Mouse (Mus musculus) bone marrow macrophage, adult 2 months (primary cell): ENCODE measurements around the gene Odam. TPM values are rescaled to one million over a fixed set of nuclear protein-coding genes. Genes with fewer than 3 reads are reported as not detected.

Experiments
- H3K27ac ChIP-seq: 2 replicates; pipeline ENCODE4 v1.5.1; 2012; ENCODE audit warnings: low read depth, low read length; ENCODE audit not compliant: insufficient read depth
- H3K4me1 ChIP-seq: 2 replicates; pipeline ENCODE4 v1.6.1; 2012; ENCODE audit warnings: low read length; ENCODE audit not compliant: control insufficient read depth, insufficient read depth
- H3K4me3 ChIP-seq: 2 replicates; pipeline ENCODE4 v1.5.1; 2012; ENCODE audit warnings: mild to moderate bottlenecking, low read length, moderate library complexity; ENCODE audit not compliant: insufficient read depth
- CTCF ChIP-seq: IDR thresholded peaks from 2 replicates; pipeline ENCODE4 v1.5.1; 2012; ENCODE audit warnings: low read depth, mild to moderate bottlenecking, low read length, moderate library complexity
- POLR2A ChIP-seq: IDR thresholded peaks from 2 replicates; pipeline ENCODE4 v1.6.1; 2012; ENCODE audit warnings: mild to moderate bottlenecking, low read depth, low read length, borderline replicate concordance
- polyA plus RNA-seq: library from polyadenylated mRNA; stranded (reverse); fragments of >200 nt; gene quantifications from 2 replicates; pipeline ENCODE4 v1.2.4, GENCODE M21; 2012; ENCODE audit not compliant: missing spikeins, insufficient read depth, insufficient read length

The Odam gene
- polyA plus RNA-seq, result not detected in 2 replicates

DNA sequence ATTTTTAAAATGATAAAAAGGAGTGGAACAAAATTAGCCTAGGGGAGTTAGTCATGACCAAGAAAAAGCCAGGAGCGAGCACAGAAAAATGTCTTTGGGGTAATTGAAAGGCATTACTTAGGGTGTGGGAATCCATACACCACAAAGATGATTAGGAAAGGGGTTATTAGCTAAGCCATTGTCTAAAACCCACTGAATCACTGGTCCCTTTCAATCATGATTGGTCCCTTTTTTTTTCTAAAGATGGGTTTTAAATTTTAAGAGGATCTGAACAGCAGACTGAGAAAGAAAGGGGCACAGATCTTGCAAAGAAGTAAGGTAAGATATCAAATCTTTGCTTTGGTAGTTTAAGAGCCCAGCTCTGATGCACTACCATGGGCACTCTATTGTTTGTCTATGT, at the start of gene Odam:
Odam (plus strand) TSS at position 301 of the 400 bp plus-strand sequence.
- H3K4me1 ChIP-seq, result no peaks in the 10 kb centered on the region

DNA sequence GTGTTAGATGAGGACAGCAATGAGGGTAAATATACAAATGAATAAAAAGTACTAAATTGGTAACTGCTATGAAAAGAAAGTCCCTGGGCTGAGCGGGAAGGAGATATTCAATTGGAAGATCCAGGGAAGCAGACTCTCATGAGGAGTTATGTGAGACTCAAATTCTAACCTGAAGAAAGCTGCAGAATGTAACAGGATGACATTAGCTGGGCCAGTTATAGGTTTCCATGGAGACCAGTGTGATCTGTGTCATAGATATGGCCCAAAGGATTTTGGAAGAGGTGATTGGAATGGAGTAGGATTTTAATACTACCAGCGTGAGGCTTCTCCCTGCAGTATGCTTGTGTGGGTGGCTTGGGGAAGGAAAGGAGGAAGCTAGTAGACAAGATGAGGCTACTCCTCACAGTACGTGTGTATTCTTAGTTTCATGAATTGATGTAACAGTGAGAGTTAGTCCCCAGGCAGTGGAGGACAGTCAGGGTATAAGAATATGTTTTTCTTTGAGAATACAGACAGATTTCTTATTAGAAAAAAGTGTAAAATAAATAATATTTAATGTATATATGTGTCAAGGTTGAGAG, 29.6 kb upstream of the Odam start:
- no peak overlapping the region for H3K27ac ChIP-seq
- no peak for TF ChIP-seq CTCF
- no peak for TF ChIP-seq POLR2A
- no peak overlapping the region for H3K4me3 ChIP-seq
- H3K4me1 ChIP-seq, result no peaks in the 10 kb centered on the region

More for the DNA sequence above, at the start of gene Odam:
- no peak within 1 kb of the TSS for H3K27ac ChIP-seq
- no peak within 1 kb of the TSS for H3K4me3 ChIP-seq
- TF ChIP-seq CTCF (no peak), POLR2A (no peak)

DNA sequence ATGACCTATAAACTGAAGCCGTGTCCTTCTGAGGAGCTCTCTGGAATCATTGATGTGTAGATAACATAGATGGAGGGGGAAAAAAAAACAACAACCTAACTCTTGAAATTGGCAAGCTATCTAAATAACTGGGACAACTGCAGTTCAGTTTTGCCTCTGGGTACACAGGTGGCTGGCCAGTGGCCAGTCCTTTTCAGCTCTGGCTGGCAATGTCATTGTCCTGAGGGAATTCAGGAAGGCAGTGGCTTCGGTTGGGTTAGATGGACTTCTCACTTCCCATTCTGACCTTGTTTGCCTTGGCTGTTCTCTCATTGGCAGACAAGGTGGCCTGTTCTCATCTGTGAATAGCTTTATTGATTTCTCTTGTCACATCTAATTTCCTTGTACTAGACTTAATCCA, 14.7 kb upstream of the Odam start:
- Histone ChIP-seq H3K27ac (no peak overlapping the region), H3K4me1 (no peaks in the 10 kb centered on the region), H3K4me3 (no peak overlapping the region)
- TF ChIP-seq CTCF, result no peak
- TF ChIP-seq POLR2A, result no peak

DNA sequence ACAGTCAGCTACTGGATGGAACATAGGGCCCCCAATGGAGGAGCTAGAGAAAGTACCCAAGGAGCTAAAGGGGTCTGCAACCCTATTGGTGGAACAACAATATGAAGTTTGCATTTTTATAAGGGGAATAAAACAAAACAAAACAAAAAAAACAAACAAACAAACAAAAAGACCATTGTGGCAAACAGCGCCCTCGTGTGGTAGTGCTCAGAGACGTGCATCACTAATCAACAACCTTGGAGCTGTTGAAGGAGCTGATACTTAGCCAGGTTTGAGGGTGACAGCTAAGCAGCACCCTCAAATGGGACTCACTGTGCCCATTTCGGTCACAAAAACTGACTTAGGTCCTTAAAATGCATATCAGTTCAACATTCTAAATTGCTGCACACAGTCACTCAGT, 13.4 kb upstream of the Odam start:
- Histone ChIP-seq H3K4me3 (no peak overlapping the region), H3K4me1 (no peaks in the 10 kb centered on the region), H3K27ac (no peak overlapping the region)
- TF ChIP-seq POLR2A (no peak), CTCF (no peak)

DNA sequence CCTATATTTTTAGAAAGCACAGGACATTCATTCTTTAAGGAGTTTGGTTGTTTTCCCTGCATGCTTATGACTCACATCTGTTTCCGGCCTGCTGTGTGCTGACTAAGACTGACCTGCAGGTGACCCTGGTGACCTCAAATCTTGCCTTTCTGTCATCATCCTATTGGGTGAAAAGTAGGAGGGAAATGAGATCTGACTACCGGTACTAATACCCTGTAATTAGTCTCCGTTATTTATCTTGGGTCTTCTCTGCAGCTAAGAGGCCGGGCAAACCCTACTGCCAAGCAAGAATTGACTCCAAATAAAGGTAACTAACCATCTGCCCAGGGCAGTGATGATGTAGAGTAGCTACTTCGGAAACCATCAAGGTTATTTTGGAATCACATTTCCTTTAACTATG, 40.5 kb downstream of the Odam start, which contains the start of gene Csn3:
Csn3 (plus strand) TSS at position 208 of the 400 bp plus-strand sequence.
- no peaks in the 10 kb centered on the region for H3K4me1 ChIP-seq
- H3K27ac ChIP-seq, result no peak within 1 kb of the TSS
- TF ChIP-seq POLR2A (no peak), CTCF (no peak)
- H3K4me3 ChIP-seq, result no peak within 1 kb of the TSS

DNA sequence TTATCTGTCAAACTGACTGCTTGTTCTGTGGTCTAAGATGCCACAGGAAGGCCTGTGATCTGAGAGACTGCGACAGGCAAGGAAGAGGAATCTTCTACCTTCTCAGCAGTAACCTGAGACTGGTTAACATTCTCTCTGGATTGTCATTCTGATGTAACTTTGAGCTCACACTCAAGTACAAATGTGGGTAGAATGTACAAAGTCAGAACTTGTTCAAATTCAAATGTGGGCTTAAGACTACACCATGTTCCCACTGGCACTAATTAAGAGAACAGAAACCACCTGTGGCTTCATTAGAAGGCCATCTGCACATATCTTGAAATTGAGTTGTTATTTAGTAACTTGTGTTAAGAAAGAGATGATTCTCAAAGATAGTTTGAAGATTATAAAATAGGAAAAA, 46.8 kb downstream of the Odam start:
- Histone ChIP-seq H3K27ac (no peak overlapping the region), H3K4me3 (no peak overlapping the region), H3K4me1 (no peaks in the 10 kb centered on the region)
- TF ChIP-seq POLR2A, result no peak
- no peak for TF ChIP-seq CTCF

DNA sequence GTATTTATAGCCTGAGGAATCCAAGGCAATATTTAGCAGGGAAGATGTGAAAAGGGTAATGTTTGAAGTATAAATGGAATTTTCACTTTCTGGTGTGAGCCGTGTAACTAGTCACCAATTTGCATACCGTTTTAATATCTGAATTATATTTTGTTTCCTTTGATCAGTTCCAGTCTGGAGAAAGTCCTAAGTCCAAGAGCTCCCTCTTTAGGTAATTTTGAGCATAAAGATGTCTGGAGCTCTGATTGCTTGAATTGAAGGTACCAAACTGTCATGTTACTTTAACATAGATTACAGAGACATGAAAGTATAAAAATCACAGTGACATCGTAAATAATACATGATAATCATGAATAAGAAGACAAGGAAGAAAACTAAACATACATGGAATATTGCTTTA, 55.9 kb downstream of the Odam start:
- no peak overlapping the region for H3K4me3 ChIP-seq
- H3K27ac ChIP-seq, result no peak overlapping the region
- no peak for TF ChIP-seq CTCF
- TF ChIP-seq POLR2A, result no peak
- H3K4me1 ChIP-seq, result no peaks in the 10 kb centered on the region

DNA sequence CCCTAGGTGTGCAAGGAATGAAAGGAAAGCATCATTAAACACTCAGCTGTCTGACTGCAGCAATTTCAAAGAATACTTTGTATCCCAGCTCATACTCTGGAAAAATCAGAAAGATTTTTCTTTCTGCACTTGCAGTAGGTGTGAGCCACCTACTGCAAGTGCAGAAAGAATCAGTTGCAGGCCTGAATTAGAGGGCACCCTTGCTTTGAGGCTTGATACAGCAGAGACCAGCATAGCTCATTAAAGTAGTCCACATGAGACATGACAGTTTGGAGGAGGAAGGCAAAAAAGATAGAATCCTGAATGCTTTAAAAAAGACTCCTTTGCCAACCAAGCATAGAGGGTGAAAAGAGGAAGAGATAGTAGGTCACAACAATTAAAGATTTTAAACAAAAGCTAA, 57.7 kb downstream of the Odam start:
- no peak overlapping the region for H3K4me3 ChIP-seq
- H3K4me1 ChIP-seq, result no peaks in the 10 kb centered on the region
- TF ChIP-seq CTCF (no peak), POLR2A (no peak)
- H3K27ac ChIP-seq, result no peak overlapping the region

Other genes with a start within 250 kb of the Odam start
- gene Csn1s1, start 218.8 kb upstream of the Odam start, polyA plus RNA-seq, result not detected in 2 replicates
- not detected in 2 replicates for gene Csn2, start 185.4 kb upstream of the Odam start, polyA plus RNA-seq
- not detected in 2 replicates for gene Csn1s2a, start 110.5 kb upstream of the Odam start, polyA plus RNA-seq
- gene Csn1s2b, start 76.9 kb upstream of the Odam start, polyA plus RNA-seq, result not detected in 2 replicates
- not detected in 2 replicates for gene Prr27, start 59.3 kb upstream of the Odam start, polyA plus RNA-seq
- 0.45 TPM in 1 of 2 replicates, not detected in the other for gene Csn3, start 40.5 kb downstream of the Odam start, polyA plus RNA-seq
- gene 2310003L06Rik, start 84.4 kb downstream of the Odam start, polyA plus RNA-seq, result not detected in 2 replicates
- gene Gm28434, start 84.5 kb downstream of the Odam start, polyA plus RNA-seq, result not detected in 2 replicates
- gene Cabs1, start 94.4 kb downstream of the Odam start, polyA plus RNA-seq, result not detected in 2 replicates
- not detected in 2 replicates for gene Smr3a, start 117.5 kb downstream of the Odam start, polyA plus RNA-seq
- gene Smr2, start 201.5 kb downstream of the Odam start, polyA plus RNA-seq, result not detected in 2 replicates
- gene Gm11116, start 226.5 kb downstream of the Odam start, polyA plus RNA-seq, result not detected in 2 replicates